Mouse (Mus musculus): ENCODE measurements around the gene Pml.

Pml gene

GRCm38 (mm10) chr9:58194222-58194621 lies 55.4 kb downstream of the Pml start:
- in situ Hi-C loops (cut with MboI; ENCODE audit: unreplicated experiment in 2 of 2), result no loop called here

- in situ Hi-C loops (cut with MboI; ENCODE audit: unreplicated experiment in 2 of 2), result no loop called here
Observed at GRCm38 (mm10) chr9:58184456-58184855, 65.1 kb downstream of the Pml start.

- in situ Hi-C loops (cut with MboI; ENCODE audit: unreplicated experiment in 2 of 2), result no loop called here
Observed at GRCm38 (mm10) chr9:58179390-58179789, 70.2 kb downstream of the Pml start.

GRCm38 (mm10) chr9:58177165-58177564 lies 72.4 kb downstream of the Pml start:
- in situ Hi-C loops (cut with MboI; ENCODE audit: unreplicated experiment in 2 of 2), result no loop called here

GRCm38 (mm10) chr9:58175745-58176487 lies 73.7 kb downstream of the Pml start:
- in situ Hi-C loops (cut with MboI; ENCODE audit: unreplicated experiment in 2 of 2), result no loop called here

- in situ Hi-C loops (cut with MboI; ENCODE audit: unreplicated experiment in 2 of 2), result no loop called here
Observed at GRCm38 (mm10) chr9:58174818-58175251, 74.8 kb downstream of the Pml start.

GRCm38 (mm10) chr9:58172863-58173262 lies 76.7 kb downstream of the Pml start:
- in situ Hi-C loops (cut with MboI; ENCODE audit: unreplicated experiment in 2 of 2), result no loop called here

GRCm38 (mm10) chr9:58169426-58169825 lies 80.2 kb downstream of the Pml start:
- in situ Hi-C loops (cut with MboI; ENCODE audit: unreplicated experiment in 2 of 2), result no loop called here

- in situ Hi-C loops (cut with MboI; ENCODE audit: unreplicated experiment in 2 of 2), result no loop called here
Observed at GRCm38 (mm10) chr9:58168880-58169279, 80.7 kb downstream of the Pml start.
